Mouse (Mus musculus) kidney, adult 2 months (tissue): Measurements from ENCODE around the gene Gm11084.

Source experiments
- CTCF ChIP-seq: fragments of 200-500 bp; conservative IDR thresholded peaks from 2 replicates; pipeline ENCODE4 v1.5.1; 2011; ENCODE audit warnings: low read depth, mild to moderate bottlenecking, control low read depth, low read length, moderate library complexity, mixed read lengths; ENCODE audit not compliant: insufficient read depth, insufficient read length
- POLR2A ChIP-seq: fragments of 200-500 bp; IDR thresholded peaks from one replicate; pipeline ENCODE4 v1.6.1; 2011; ENCODE audit warnings: low read depth, low read length, control low read depth

DNA sequence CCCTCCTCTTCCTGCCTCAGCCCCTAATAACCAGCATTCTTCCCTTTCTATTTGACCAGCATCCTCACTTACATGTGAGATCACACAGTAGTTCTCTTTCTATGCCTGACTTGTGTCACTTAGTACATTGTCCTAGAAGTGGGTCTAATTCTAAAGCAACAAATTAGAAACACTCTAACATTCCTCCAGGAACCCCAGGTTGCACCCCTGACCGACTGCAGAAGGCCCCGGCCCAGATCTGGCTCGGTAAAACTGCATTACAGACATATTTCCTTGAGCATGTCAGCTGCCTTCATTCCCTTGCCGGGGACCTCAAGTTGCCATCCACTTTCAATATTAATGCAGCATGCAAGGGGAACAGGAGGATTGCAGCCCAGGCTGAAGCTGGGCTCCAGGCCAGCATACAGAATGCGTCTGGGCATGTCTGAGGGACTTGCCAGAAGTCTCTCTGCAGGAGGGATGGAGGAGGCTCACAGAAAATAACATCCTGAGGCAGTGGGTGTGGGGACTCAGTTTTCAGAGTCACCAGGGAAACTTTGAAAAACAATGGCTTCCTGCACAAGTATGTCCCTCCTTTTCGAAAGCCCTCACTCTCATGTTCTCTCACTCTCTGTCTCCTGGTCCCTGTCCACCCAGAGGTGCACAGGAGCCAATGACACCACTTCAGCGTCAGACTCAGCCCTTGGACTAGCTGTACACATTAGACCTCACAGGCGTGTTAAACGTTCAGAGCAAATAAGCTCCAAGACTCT is 9.0 kb upstream of the Gm11084 start:
- TF ChIP-seq CTCF (no peak), POLR2A (no peak)
